Mouse (Mus musculus) forebrain, embryonic 11.5 days (tissue): ENCODE measurements at regions not wholly inside any gene's neighbourhood (a gene's known extent, or its start where the extent isn't known, plus 50 kb on each side); places are given as distances from the start of the nearest gene placed in this dataset.

Source experiments
- ATAC-seq: fragments of 200-750 bp; cut with Nextera tagmentation; replicated peaks from 2 replicates; pipeline ENCODE4 v1.8.0; 2017; ENCODE audit warnings: moderate TSS enrichment; ENCODE audit not compliant: low FRiP score
- DNase-seq: peaks from one replicate; pipeline ENCODE4 v3.0.0-alpha.2; 2017; ENCODE audit warnings: low spot score
- H3K27ac ChIP-seq: fragments of 300-500 bp; sonication (generic); 2 replicates; pipeline ENCODE4 v1.5.1; 2014; ENCODE audit warnings: low read depth, low read length
- H3K27me3 ChIP-seq: fragments of 300-500 bp; sonication (generic); 2 replicates; pipeline ENCODE4 v1.6.1; 2014; ENCODE audit warnings: mild to moderate bottlenecking, low read length, mixed read lengths; ENCODE audit not compliant: control insufficient read depth, insufficient read depth
- H3K36me3 ChIP-seq: fragments of 300-500 bp; sonication (generic); 2 replicates; pipeline ENCODE4 v1.6.1; 2014; ENCODE audit warnings: mild to moderate bottlenecking, low read length, moderate library complexity, mixed read lengths; ENCODE audit not compliant: control insufficient read depth, insufficient read depth
- H3K4me1 ChIP-seq: fragments of 300-500 bp; sonication (generic); replicated peaks from 2 replicates; pipeline ENCODE4 v1.6.1; 2014; ENCODE audit warnings: low read length, mixed read lengths; ENCODE audit not compliant: control insufficient read depth, insufficient read depth
- H3K4me2 ChIP-seq: fragments of 300-500 bp; sonication (generic); 2 replicates; pipeline ENCODE4 v1.6.1; 2014; ENCODE audit warnings: low read depth, mild to moderate bottlenecking, low read length, moderate library complexity, mixed read lengths; ENCODE audit not compliant: severe bottlenecking
- H3K4me3 ChIP-seq: fragments of 300-500 bp; sonication (generic); 2 replicates; pipeline ENCODE4 v1.5.1; 2014; ENCODE audit warnings: low read depth, low read length
- H3K9ac ChIP-seq: fragments of 300-500 bp; sonication (generic); 2 replicates; pipeline ENCODE4 v1.6.1; 2014; ENCODE audit warnings: low read length
- H3K9me3 ChIP-seq: fragments of 300-500 bp; sonication (generic); 2 replicates; pipeline ENCODE4 v1.6.1; 2016; ENCODE audit warnings: low read length, mixed read lengths; ENCODE audit not compliant: control insufficient read depth
- WGBS: fragments of 180-500 bp; shearing (Covaris S2); extraction: QIAGEN DNeasy Blood & Tissue Kit; methylation state at CpG from one replicate; pipeline ENCODE4 v1.1.7; 2014; 5-methylcytosine and 5-hydroxymethylcytosine counted together

DNA sequence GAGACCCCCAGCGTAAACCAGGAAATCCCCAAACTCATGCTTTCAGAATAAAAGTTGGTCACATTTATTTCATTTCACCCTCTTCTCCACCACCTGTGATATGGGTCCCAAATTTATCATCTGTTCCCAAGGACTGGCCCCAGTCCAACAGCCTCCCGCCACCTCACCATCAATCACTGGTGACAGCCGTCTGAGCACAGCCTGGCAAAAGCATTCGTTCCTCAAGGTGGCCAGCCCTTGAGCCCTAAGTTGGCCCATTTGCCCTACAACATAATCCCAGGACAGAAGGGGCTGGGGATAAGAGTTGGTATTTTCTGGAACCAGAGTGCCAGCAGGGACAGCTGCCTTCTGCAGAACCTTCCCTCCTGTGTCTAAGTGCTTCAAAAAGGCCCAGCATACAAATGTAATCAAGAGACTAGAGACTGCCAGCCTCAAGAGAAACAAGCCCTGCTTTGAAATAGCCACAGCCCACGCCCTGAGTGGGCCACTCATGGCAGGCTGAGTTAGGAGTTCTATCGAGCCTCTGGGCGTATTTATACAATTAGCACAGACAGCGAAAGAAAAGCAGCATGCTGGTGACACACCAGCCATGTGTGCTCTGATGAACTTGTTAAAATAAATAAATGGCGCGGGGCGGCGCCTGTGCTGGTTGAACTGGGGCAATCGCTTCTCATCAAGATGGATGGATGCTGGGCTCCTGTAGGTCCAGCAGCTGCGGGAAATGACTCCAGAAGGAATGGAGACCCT lies 107.9 kb upstream of the Irx3 start:
- DNase-seq = no peak
- H3K4me1 ChIP-seq = no peaks in the 10 kb centered on the region
- H3K27me3 ChIP-seq = no peaks in the 10 kb centered on the region
- H3K36me3 ChIP-seq = no peaks in the 10 kb centered on the region
- H3K9ac ChIP-seq = no peak overlapping the region
- no peak overlapping the region for H3K4me3 ChIP-seq
- no peak for ATAC-seq
- WGBS = 84% methylated on average over 14 of the region's 14 CpGs
- no peaks in the 10 kb centered on the region for H3K9me3 ChIP-seq
- H3K4me2 ChIP-seq = no peak overlapping the region
- no peak overlapping the region for H3K27ac ChIP-seq

DNA sequence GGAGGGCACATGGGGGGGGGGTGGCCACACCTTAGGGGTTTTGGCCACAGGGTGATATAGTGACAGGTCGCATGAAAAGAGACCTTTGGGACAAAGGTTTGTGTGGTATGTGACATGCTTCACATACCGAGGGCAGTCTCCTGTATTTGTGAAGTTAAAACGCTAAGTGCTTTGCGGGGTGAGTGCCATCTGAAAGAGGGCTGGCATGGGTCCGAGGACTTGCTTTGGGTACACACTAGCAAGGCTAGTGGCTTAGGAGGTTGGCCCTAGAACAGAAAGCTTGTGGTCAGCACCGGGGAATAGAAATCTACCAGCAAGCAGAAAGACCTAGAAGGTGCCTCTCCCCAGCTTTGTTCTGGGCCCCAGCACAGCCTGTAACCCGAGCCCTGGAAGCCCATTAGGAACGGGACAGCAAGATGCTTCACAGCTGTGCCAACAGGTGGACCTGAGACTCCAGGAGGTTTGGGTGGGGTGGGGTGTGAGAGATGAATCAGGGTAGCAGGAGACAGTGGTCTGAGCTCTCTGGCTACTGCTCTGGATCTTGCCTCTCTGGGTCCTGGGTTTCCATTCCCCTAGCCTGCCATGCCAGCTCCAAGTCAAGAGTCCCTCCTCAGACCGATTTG lies 107.0 kb upstream of the Irx3 start:
- no peaks in the 10 kb centered on the region for H3K4me1 ChIP-seq
- ATAC-seq = no peak
- H3K9me3 ChIP-seq = no peaks in the 10 kb centered on the region
- no peak overlapping the region for H3K4me3 ChIP-seq
- H3K36me3 ChIP-seq = no peaks in the 10 kb centered on the region
- H3K27me3 ChIP-seq = no peaks in the 10 kb centered on the region
- H3K27ac ChIP-seq = no peak overlapping the region
- H3K9ac ChIP-seq = no peak overlapping the region
- 74% methylated on average over 9 of the region's 9 CpGs for WGBS
- no peak overlapping the region for H3K4me2 ChIP-seq
- DNase-seq = no peak

DNA sequence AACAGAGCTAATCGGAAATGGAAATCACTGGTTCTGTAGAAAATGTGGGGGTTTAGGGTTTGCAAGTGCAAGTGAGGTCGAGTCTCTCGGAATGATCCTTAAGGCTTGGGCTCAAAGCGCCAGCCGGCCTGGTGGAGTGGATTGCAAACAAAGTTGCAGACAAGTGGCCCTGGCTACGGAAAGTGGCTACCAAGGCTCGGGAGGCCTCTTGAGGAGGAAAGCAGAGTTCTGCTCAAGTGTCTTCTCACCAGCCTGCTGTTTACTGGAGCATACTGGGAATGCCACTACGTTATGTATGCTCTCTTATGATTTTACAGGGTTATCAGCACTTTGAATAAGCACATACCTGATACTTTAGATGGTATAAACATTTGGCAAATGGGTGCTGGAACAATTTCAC lies 105.3 kb upstream of the Irx3 start:
- no peaks in the 10 kb centered on the region for H3K9me3 ChIP-seq
- ATAC-seq (no peak), DNase-seq (no peak)
- no peaks in the 10 kb centered on the region for H3K27me3 ChIP-seq
- no peak overlapping the region for H3K9ac ChIP-seq
- WGBS = 89% methylated on average over 8 of the region's 8 CpGs
- no peaks in the 10 kb centered on the region for H3K4me1 ChIP-seq
- no peak overlapping the region for H3K4me3 ChIP-seq
- no peak overlapping the region for H3K4me2 ChIP-seq
- no peaks in the 10 kb centered on the region for H3K36me3 ChIP-seq
- no peak overlapping the region for H3K27ac ChIP-seq

DNA sequence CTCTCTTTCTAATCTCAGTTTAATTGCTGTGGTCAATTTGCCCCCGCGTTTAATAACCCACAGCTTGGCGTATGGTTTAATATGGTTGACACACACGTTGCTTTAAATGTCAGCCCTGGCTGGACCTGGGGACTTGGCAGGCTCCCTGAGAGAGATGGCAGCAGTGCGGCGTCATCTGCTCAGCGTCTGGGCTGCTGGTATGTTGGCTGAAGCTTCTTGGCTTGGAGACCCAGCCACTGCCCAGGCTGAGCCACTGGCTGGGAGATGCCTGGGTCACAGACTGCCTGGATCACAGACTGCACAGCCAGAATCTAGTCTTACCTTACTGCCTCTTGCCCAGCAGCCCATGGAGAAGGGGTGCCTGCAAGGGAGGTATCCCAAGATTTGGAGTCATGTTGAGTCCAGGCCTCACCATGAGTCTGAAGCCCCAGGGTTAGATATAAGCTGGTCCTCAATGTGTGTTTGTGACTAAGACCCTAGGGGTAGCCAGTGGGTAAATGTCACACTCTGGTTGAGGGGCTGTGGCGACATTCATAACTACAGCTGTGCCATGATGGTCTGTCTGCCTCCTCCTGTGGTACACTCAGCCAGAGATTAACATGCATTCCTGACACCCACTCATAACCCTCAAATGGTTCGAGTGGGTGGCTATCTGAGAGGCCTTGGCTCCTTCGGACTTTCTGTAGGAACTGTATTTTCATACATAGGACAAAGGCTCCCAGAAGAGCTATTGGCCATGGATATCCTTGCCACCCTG lies 99.8 kb upstream of the Irx3 start:
- ATAC-seq (no peak), DNase-seq (no peak)
- Histone ChIP-seq H3K27ac (no peak overlapping the region), H3K27me3 (no peaks in the 10 kb centered on the region; the same call in 1 of the 2 replicates), H3K36me3 (no peaks in the 10 kb centered on the region), H3K4me1 (no peaks in the 10 kb centered on the region), H3K9ac (no peak overlapping the region), H3K9me3 (no peaks in the 10 kb centered on the region), H3K4me3 (no peak overlapping the region), H3K4me2 (no peak overlapping the region)
- 86% methylated on average over 10 of the region's 10 CpGs for WGBS

DNA sequence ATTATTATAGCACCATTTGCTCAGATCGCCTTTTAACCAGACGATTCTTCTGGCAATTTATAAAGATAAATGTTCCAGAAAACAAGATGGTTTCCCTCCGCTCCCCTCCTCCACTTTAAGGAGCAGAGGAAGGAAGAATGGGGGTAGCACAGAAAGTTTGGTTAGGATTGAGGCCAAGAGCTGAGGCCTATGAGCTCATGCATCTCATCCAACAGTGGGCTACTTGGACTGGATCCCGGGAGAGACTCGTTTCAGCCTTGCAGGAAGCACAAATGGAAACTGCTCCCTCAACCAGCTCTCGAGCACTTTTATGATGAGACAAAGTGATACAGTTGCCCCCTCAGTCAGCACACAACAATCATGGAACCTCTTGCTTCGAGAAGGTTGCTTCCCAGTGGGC lies 97.9 kb upstream of the Irx3 start:
- Histone ChIP-seq H3K27me3 (no peaks in the 10 kb centered on the region; the same call in 1 of the 2 replicates), H3K4me1 (no peaks in the 10 kb centered on the region), H3K4me3 (no peak overlapping the region), H3K4me2 (no peak overlapping the region), H3K9me3 (no peaks in the 10 kb centered on the region), H3K27ac (no peak overlapping the region), H3K36me3 (no peaks in the 10 kb centered on the region), H3K9ac (no peak overlapping the region)
- ATAC-seq (no peak), DNase-seq (no peak)
- 90% methylated on average over 7 of the region's 7 CpGs for WGBS

DNA sequence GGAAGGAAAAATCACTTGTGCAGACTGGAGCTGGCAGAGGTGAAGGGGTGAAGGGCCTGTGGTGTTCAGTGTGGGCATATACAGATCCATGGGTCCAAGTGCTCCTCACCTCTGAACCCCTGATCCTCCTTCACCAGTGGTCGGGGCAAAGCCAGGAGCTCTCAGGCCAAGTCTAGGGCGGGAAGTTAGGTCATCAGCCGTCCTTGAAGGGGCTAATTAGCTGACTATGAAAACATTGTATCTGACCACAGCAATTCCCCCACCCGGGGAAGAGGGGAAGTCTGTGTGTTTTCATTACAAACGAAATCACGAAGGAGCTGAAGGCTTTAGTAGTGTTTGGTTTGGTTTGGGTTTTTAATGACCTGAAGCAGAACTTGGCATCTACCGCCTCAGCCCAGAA lies 95.5 kb upstream of the Irx3 start:
- H3K4me2 ChIP-seq = no peak overlapping the region
- no peaks in the 10 kb centered on the region for H3K36me3 ChIP-seq
- ATAC-seq (no peak), DNase-seq (no peak)
- no peak overlapping the region for H3K27ac ChIP-seq
- 79% methylated on average over 7 of the region's 7 CpGs for WGBS
- H3K9ac ChIP-seq = no peak overlapping the region
- no peaks in the 10 kb centered on the region for H3K4me1 ChIP-seq
- no peaks in the 10 kb centered on the region; the same call in none of the 2 replicates for H3K27me3 ChIP-seq
- H3K4me3 ChIP-seq = no peak overlapping the region
- H3K9me3 ChIP-seq = no peaks in the 10 kb centered on the region

DNA sequence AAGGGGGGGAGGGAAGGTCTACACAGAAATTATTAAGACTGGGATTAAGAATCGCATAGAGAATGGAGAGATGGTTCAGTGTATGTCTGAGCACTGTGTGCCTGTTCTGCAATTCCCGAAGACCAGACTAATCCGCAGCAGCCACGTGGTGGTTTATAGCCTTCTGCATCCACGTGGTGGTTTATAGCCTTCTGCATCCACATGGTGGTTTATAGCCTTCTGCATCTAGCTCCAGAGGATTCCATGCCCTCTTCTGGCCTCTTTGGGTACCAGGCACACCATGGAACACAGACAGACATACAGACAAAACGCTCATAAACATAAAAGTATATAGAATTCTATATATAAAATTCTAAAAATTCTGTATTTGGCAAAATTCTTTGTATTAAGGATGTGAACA lies 94.1 kb upstream of the Irx3 start:
- DNase-seq = no peak
- no peak for ATAC-seq
- 81% methylated on average over 6 of the region's 6 CpGs for WGBS

DNA sequence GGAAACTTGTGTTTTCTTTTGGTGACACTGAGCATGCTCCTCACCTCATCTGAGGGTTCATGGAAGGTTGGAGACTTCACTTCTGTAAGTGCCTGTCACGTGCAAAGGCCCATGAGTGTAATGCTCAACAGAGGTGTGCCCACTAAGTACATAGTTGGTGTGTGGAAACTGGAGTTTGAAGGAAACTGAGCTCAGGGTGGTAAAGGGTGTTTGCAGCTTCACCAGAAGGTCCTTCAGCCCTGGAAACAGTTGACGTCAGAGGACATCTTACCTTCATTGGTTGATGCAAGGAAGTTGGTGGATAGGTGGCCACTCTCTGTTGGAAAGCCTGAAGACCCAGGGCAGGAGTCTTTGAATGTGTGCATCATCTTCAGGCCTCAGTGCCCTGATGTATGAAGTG lies 83.0 kb upstream of the Irx3 start:
- Histone ChIP-seq H3K36me3 (no peaks in the 10 kb centered on the region), H3K4me3 (no peak overlapping the region), H3K27ac (no peak overlapping the region), H3K4me1 (no peaks in the 10 kb centered on the region), H3K27me3 (no peaks in the 10 kb centered on the region), H3K4me2 (no peak overlapping the region), H3K9me3 (no peaks in the 10 kb centered on the region), H3K9ac (no peak overlapping the region)
- 88% methylated on average over 2 of the region's 2 CpGs for WGBS
- ATAC-seq = no peak
- no peak for DNase-seq

More for the DNA sequence above, 94.1 kb upstream of the Irx3 start:
- H3K27me3 ChIP-seq = no peaks in the 10 kb centered on the region; the same call in none of the 2 replicates
- no peaks in the 10 kb centered on the region for H3K9me3 ChIP-seq
- no peak overlapping the region for H3K9ac ChIP-seq
- H3K4me3 ChIP-seq = no peak overlapping the region
- no peaks in the 10 kb centered on the region for H3K36me3 ChIP-seq
- no peaks in the 10 kb centered on the region for H3K4me1 ChIP-seq
- no peak overlapping the region for H3K27ac ChIP-seq
- no peak overlapping the region for H3K4me2 ChIP-seq
